Mouse (Mus musculus) small intestine, adult 2 months (tissue): ENCODE measurements around the gene Sppl3. TPM values are rescaled to one million over a fixed set of nuclear protein-coding genes. Genes with fewer than 3 reads are reported as not detected.

Experiments
- H3K27ac ChIP-seq: fragments of 200-500 bp; 2 replicates; pipeline ENCODE4 v1.5.1; 2012; ENCODE audit warnings: low read depth, low read length, control low read depth, inconsistent platforms; ENCODE audit not compliant: insufficient read depth
- H3K27me3 ChIP-seq: fragments of 200-500 bp; 2 replicates; pipeline ENCODE4 v1.6.1; 2012; ENCODE audit warnings: mild to moderate bottlenecking, moderate library complexity, low read length, inconsistent platforms; ENCODE audit not compliant: control insufficient read depth, insufficient read depth
- H3K36me3 ChIP-seq: fragments of 200-500 bp; 2 replicates; pipeline ENCODE4 v1.6.1; 2012; ENCODE audit warnings: mild to moderate bottlenecking, low read length, control low read depth, inconsistent platforms; ENCODE audit not compliant: control insufficient read depth, insufficient read depth
- H3K4me1 ChIP-seq: fragments of 200-500 bp; 2 replicates; pipeline ENCODE4 v1.6.1; 2012; ENCODE audit warnings: low read length, inconsistent platforms, mixed read lengths; ENCODE audit not compliant: control insufficient read depth, insufficient read depth, insufficient read length
- H3K4me3 ChIP-seq: fragments of 200-500 bp; 2 replicates; pipeline ENCODE4 v1.5.1; 2012; ENCODE audit warnings: low read depth, mild to moderate bottlenecking, control low read depth, inconsistent platforms, low read length, moderate library complexity
- CTCF ChIP-seq: fragments of 200-500 bp; IDR thresholded peaks from 2 replicates; pipeline ENCODE4 v1.5.1; 2012; ENCODE audit warnings: low read depth, mild to moderate bottlenecking, control low read depth, inconsistent platforms, low read length, moderate library complexity, mixed read lengths; ENCODE audit not compliant: insufficient replicate concordance, insufficient read length; ENCODE audit errors: extremely low read depth
- POLR2A ChIP-seq: fragments of 200-500 bp; IDR thresholded peaks from 2 replicates; pipeline ENCODE4 v1.6.1; 2012; ENCODE audit warnings: low read depth, mild to moderate bottlenecking, control low read depth, inconsistent platforms, low read length, moderate library complexity
- WGBS: fragments of 180-500 bp; shearing (Covaris S2); methylation state at CpG from one replicate; pipeline ENCODE4 v1.1.7; 2018; 5-methylcytosine and 5-hydroxymethylcytosine counted together
- polyA plus RNA-seq: library from polyadenylated mRNA; depleted of rRNA; stranded (reverse); fragments of >200 nt; gene quantifications from 2 replicates; pipeline ENCODE4 v1.2.3, GENCODE M21; 2012

The Sppl3 gene
- polyA plus RNA-seq, 1 experiment = 101 TPM

DNA sequence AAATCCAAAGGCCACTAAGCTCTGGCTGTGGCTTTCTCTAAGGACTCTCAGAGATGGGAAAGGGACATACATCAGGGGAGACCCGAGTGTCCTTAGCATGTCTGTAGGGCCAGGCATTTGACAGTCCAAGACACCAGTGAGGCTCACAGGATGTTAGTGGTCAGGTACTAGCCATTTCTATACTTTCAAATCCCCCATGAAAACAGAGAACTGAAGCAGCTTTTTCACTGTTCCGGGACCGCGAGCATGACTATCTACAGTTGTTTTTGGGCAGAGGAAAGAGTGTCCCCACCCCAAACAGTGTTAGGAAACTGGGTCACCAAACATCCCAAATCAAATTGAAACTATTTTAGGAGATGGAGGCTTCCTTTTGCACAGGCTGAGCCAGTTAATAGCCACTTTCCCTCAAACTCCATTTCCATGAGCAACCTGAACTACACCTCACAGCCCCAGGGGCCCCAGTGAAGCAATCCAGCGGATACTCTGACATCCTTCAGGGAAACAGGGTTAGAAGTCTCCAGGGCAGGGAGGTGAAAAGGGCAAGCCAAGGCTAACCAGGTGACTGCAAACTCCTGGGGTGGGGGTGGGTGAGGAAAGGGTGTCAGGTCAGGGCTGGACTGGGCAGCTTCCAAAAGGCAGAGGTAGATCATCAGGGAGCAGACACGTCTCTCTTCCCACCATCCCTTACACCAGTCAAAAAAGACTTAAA lies 122.6 kb downstream of the Sppl3 start:
- H3K27ac ChIP-seq = peak overlapping the region; percentile 47
- peaks cover 9% of the 10 kb centered on the region for H3K36me3 ChIP-seq
- no peaks in the 10 kb centered on the region for H3K27me3 ChIP-seq
- 50% methylated on average over 6 of the region's 6 CpGs for WGBS
- H3K4me3 ChIP-seq = peak overlapping the region; percentile 56
- peaks cover 5% of the 10 kb centered on the region for H3K4me1 ChIP-seq
- TF ChIP-seq POLR2A = no peak
- no peak for TF ChIP-seq CTCF

DNA sequence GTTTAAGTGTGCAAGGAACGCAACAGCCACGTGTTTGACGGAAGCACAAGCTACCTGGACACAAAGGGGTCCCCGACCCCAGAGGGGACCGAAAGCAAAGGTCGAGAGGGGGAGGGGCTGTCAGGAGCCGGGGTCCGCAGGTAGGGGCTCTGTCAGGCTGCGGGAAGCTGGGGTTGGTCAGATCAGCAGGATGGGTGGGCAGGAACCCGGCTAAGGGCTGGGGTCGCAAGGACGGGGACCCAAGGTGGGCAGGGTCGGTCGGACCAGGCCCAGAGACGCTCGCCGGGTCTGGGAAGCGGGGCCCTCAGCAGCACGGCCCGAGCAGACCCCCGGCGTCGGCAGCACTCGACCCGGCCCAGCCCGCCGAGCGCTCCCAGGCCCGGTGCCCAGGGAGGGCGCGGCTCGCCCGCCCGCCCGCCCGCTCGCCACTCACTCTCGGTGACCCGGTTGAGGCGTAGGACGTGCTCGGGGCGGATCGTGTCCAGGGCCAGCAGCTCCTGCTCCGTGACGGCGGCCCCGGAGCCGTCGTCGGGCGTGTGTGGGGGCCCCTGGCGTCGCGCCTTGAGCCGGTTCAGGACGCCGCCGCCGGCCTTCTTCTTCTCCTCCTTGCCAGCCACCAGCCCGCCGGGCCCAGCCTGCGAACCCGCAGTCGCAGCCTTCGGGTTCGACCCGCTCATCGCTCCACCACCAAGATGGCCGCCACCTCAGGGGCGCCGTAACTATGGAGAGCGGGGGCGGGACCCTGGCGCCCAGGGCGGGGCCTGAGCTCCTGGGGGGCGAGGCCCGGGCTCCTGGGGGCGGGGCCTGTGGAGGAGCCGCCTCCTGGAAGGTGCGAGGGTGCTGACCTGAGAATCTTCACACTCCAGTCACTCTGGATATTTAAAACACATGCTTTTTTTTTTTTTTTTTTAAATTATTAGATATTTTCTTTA lies 123.6 kb downstream of the Sppl3 start, which contains the start of gene Unc119b:
TSS of gene Unc119b (minus strand) at position 742 of the 932 bp plus-strand sequence.
- WGBS = 1% methylated on average over 81 of the region's 81 CpGs
- TF ChIP-seq CTCF = no peak
- peak; percentile 29; the same call in 1 of the 2 replicates for TF ChIP-seq POLR2A

DNA sequence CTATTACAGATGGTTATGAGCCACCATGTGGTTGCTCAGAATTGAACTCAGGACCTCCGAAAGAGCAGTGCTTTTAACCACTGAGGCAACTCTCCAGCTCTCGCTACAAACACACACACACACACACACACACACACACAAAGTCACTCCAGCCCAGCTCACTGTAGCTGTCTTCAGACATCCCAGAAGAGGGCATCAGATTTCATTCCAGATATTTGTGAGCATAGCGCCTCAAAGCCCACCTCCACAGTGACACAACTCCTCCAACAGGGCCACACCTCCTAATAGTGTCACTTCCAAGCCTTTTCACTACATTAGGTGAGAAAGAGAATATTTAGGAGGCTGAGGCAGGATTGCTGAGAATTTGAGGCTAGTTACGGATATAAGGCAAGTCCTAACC lies 128.2 kb downstream of the Sppl3 start:
- peaks cover 1% of the 10 kb centered on the region; the same call in 1 of the 2 replicates for H3K4me1 ChIP-seq
- H3K36me3 ChIP-seq = 0 out of 2 replicates have a peak, but pooled peaks cover 1% of the 10 kb centered on the region
- H3K4me3 ChIP-seq = no peak overlapping the region
- 72% methylated on average over 4 of the region's 4 CpGs for WGBS
- no peak overlapping the region for H3K27ac ChIP-seq
- H3K27me3 ChIP-seq = no peaks in the 10 kb centered on the region
- TF ChIP-seq CTCF (no peak), POLR2A (no peak)

More for the DNA sequence above, 123.6 kb downstream of the Sppl3 start, which contains the start of gene Unc119b:
- H3K36me3 ChIP-seq = peaks cover 6% of the 10 kb centered on the region
- peaks cover 5% of the 10 kb centered on the region for H3K4me1 ChIP-seq
- H3K27ac ChIP-seq = peak within 1 kb of the TSS; percentile 47; the same call in 1 of the 2 replicates
- peak within 1 kb of the TSS; percentile 98 for H3K4me3 ChIP-seq
- H3K27me3 ChIP-seq = no peaks in the 10 kb centered on the region

DNA sequence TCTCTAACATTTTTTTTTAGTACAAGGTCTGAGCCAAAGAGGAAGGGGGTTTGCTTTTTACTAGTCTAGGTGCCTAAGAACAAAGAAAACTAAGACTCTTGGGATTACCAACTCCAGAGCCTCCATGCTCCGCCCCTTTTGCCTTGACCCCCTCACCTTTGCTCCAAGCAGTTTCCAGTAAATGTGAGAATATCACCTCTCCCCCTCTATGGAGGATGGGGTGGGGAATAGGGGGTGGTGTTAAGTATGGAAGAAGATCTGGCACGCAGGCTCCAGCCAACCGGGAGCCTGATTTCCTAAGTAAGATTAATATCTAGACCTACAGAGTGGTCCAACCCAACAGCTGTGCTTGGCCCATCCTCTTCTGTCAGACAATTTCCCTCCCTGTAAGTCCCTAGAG lies 129.8 kb downstream of the Sppl3 start:
- no peaks in the 10 kb centered on the region for H3K4me1 ChIP-seq
- 66% methylated on average over 3 of the region's 3 CpGs for WGBS
- peaks cover 13% of the 10 kb centered on the region for H3K36me3 ChIP-seq
- H3K27me3 ChIP-seq = no peaks in the 10 kb centered on the region
- H3K4me3 ChIP-seq = no peak overlapping the region
- no peak for TF ChIP-seq CTCF
- no peak for TF ChIP-seq POLR2A
- H3K27ac ChIP-seq = no peak overlapping the region

DNA sequence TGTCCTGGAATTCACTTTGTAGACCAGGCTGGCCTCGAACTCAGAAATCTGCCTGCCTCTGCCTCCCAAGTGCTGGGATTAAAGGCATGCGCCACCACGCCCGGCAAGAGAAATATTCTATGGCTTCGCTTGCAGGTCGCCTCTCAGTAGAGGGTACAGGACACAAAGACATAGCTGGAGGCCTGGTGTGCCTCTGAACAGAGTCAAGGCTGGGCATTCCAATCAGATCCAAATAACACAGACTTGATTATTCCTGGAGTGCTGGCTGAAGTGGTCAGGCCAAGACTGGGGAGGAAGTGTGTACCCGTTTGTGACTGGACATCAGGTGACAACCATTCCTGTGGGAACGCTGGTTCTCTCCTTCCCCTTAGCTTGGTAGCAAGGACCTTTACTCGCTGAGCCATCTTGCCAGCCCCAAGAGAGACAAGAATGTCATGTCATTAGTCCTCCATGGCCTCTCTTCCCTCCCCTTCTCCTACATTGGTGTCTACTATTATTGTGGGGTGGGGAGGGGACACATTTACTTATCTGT lies 131.3 kb downstream of the Sppl3 start:
- Histone ChIP-seq H3K27me3 (no peaks in the 10 kb centered on the region), H3K4me1 (no peaks in the 10 kb centered on the region), H3K27ac (no peak overlapping the region), H3K36me3 (peaks cover 28% of the 10 kb centered on the region), H3K4me3 (no peak overlapping the region)
- WGBS = 89% methylated on average over 9 of the region's 9 CpGs
- no peak for TF ChIP-seq CTCF

DNA sequence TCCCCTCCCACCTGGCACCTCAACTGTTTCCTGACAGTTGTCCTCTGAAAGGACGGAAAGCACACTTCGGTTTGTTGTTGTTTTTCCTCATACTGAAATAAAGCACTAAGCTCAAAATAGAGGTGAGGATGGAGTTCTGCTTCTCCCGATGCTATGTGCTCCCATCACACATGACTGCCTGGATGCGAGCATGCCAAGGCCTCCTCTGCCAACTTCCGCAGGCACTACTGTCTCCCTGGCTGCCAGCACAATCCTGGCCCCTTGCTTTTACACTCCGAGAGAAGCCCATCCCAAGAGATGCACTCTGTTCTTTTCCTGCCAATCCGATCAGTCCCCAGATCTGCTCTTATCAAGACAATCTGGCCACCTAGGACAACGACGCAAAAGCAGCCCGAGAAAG lies 132.6 kb downstream of the Sppl3 start:
- WGBS = 71% methylated on average over 10 of the region's 10 CpGs
- peaks cover 40% of the 10 kb centered on the region for H3K36me3 ChIP-seq
- no peaks in the 10 kb centered on the region for H3K27me3 ChIP-seq
- TF ChIP-seq CTCF = no peak
- TF ChIP-seq POLR2A = no peak
- 0 out of 2 replicates have a peak, but pooled peaks cover 3% of the 10 kb centered on the region for H3K4me1 ChIP-seq
- H3K4me3 ChIP-seq = no peak overlapping the region
- H3K27ac ChIP-seq = no peak overlapping the region
